Mouse (Mus musculus) embryonic facial prominence, embryonic 10.5 days (tissue): ENCODE measurements around the gene Crhr1. TPM values are rescaled to one million over a fixed set of nuclear protein-coding genes. Genes with fewer than 3 reads are reported as not detected.
A peak's percentile ranks its signal among the peaks of the same experiment; 100 is the strongest.

Experiments used
- DNase-seq: peaks from one replicate; pipeline ENCODE4 v3.0.0-alpha.2; 2017; ENCODE audit warnings: low spot score
- H3K27ac ChIP-seq: fragments of 300-500 bp; sonication (generic); replicated peaks from 2 replicates; pipeline ENCODE4 v1.5.1; 2016; ENCODE audit warnings: mild to moderate bottlenecking
- H3K27me3 ChIP-seq: fragments of 300-500 bp; sonication (generic); replicated peaks from 2 replicates; pipeline ENCODE4 v1.6.1; 2016; ENCODE audit warnings: low read depth, mild to moderate bottlenecking; ENCODE audit not compliant: poor library complexity, severe bottlenecking
- H3K36me3 ChIP-seq: fragments of 300-500 bp; sonication (generic); replicated peaks from 2 replicates; pipeline ENCODE4 v1.6.1; 2016; ENCODE audit warnings: mild to moderate bottlenecking, moderate library complexity
- H3K4me1 ChIP-seq: fragments of 300-500 bp; sonication (generic); 2 replicates; pipeline ENCODE4 v1.6.1; 2016
- H3K4me3 ChIP-seq: fragments of 300-500 bp; sonication (generic); 2 replicates; pipeline ENCODE4 v1.5.1; 2016; ENCODE audit warnings: mild to moderate bottlenecking, moderate library complexity
- H3K9me3 ChIP-seq: fragments of 300-500 bp; sonication (generic); 2 replicates; pipeline ENCODE4 v1.6.1; 2016; ENCODE audit warnings: mild to moderate bottlenecking
- WGBS: fragments of 180-500 bp; shearing (Covaris S2); methylation state at CpG from one replicate; pipeline ENCODE4 v1.1.7; 2016; 5-methylcytosine and 5-hydroxymethylcytosine counted together
- polyA plus RNA-seq: library from polyadenylated mRNA; unstranded; fragments of >200 nt; fragmentation: Nextera tagmentation; extraction: Ambion mirVana; gene quantifications from 2 replicates; pipeline ENCODE4 v1.2.1, GENCODE M21; 2016

Crhr1 gene
- polyA plus RNA-seq, 1 experiment from 2014 or later = 0.30 TPM

DNA sequence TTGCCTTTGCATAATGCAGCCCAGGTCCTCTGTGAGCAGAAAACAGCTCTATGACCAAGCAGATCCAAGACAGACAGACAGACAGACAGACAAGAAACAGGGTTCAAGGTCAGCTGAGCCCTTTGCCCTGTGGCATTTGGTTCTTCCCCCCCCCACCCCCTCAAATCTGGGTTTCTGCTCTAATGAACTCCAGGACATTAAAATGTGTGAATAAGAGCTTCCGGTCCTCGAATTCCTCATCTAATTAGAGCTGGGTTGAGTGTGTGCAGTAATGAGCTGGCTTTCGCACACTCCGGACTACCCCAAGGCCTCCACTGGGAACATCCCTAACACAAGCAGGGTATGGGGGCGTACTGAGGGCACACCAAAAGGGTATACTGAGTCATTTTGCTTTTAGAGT is 18.3 kb downstream of the Crhr1 start:
- H3K4me1 ChIP-seq = peaks cover 20% of the 10 kb centered on the region
- no peak overlapping the region for H3K27ac ChIP-seq
- H3K9me3 ChIP-seq = no peaks in the 10 kb centered on the region
- peaks cover 25% of the 10 kb centered on the region; the same call in 1 of the 2 replicates for H3K27me3 ChIP-seq
- no peak for DNase-seq
- H3K4me3 ChIP-seq = no peak overlapping the region
- no peaks in the 10 kb centered on the region for H3K36me3 ChIP-seq
- 64% methylated on average over 5 of the region's 5 CpGs for WGBS

DNA sequence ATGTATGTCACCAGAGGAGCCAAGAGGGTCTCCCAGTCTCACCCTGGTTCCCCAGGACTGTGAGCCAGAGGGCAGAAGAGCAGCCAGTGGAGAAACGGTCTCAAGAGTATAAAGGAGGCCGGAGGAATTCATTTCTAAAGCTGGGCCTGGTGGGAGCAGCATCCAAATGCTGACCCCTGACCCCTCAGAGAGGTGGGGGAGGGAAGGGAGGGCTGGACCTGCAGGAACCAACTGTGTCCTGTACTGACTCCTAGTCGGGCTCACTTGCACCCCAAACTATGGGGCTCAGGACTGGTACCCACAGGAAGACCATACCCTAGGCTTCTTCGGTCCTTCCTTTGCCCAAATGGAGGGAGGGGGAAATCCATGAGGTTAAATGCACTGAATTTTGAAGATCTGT is 21.7 kb downstream of the Crhr1 start:
- Histone ChIP-seq H3K27me3 (peaks cover 54% of the 10 kb centered on the region), H3K27ac (no peak overlapping the region)
- WGBS = 54% methylated on average over 4 of the region's 4 CpGs

DNA sequence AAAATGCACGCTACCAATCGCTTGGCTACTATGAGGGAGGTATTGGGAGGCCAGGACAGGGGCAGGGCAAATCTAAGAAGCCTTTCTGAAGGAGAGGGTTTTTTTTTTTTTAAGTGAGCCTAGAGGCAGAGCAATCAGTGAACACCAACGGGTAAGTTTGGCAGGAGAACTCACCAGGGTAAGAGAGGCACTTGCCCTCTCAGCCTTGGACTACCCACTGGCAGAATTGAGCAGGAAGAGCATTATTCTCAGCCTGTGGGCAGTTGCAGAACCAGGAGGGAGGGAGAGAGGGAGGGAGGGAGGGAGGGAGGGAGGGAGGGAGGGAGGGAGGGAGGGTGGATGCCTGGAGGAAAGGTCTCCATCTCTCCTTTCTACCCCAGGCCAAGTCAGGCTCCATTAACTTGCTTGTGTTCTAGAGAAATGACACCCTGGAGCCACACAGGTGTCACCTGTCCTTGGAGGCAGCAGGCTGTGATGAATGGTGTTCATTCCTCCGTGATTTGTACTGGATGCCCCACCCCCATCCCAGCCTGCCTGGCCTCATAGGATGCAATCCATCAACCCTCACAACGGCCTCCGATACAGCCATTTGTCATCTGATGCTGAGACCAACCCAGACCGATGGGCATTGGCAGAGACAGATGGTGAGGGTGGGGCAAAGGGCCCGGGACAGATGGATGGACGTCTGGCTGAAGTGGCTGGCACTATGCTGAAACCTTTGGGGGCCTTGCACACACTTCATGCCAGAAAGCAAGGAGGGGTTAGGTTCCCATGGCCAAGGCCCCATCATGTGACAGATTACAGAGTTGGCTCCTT is 22.4 kb downstream of the Crhr1 start:
- H3K4me3 ChIP-seq = no peak overlapping the region
- H3K4me1 ChIP-seq = peaks cover 38% of the 10 kb centered on the region
- no peaks in the 10 kb centered on the region for H3K36me3 ChIP-seq
- peaks cover 60% of the 10 kb centered on the region for H3K27me3 ChIP-seq
- 55% methylated on average over 9 of the region's 9 CpGs for WGBS
- H3K9me3 ChIP-seq = no peaks in the 10 kb centered on the region
- H3K27ac ChIP-seq = no peak overlapping the region
- DNase-seq = no peak

More for the DNA sequence above, 21.7 kb downstream of the Crhr1 start:
- Histone ChIP-seq H3K4me3 (no peak overlapping the region), H3K9me3 (no peaks in the 10 kb centered on the region), H3K36me3 (no peaks in the 10 kb centered on the region), H3K4me1 (peaks cover 38% of the 10 kb centered on the region)
- DNase-seq = no peak

DNA sequence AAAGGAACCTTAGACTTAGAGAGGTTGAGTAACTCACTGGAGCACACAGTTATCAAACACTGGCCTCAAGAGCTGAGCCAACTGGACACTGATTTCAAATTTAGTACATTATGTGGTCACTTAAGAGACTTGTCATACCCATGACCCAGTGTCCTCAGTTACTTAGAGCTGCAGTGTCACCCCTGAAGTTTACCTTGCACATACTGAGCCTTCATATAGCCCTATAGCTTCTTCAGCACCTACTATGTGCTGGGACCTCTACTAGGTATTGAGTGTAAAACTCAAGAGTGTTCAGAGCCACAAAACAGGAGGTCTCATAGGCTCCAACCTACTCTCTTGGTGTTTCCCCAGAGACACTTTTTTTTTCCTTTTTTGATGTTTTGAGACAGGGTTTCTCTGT is 23.2 kb downstream of the Crhr1 start:
- no peak overlapping the region for H3K4me3 ChIP-seq
- no peak for DNase-seq
- H3K4me1 ChIP-seq = peaks cover 35% of the 10 kb centered on the region
- no peak overlapping the region for H3K27ac ChIP-seq
- H3K36me3 ChIP-seq = no peaks in the 10 kb centered on the region
- H3K27me3 ChIP-seq = peaks cover 61% of the 10 kb centered on the region
- H3K9me3 ChIP-seq = no peaks in the 10 kb centered on the region

GRCm38 (mm10) chr11:104156391-104156790 is 23.7 kb downstream of the Crhr1 start:
- Histone ChIP-seq H3K4me3 (no peak overlapping the region), H3K27ac (no peak overlapping the region), H3K36me3 (no peaks in the 10 kb centered on the region), H3K27me3 (peaks cover 61% of the 10 kb centered on the region), H3K4me1 (peaks cover 31% of the 10 kb centered on the region), H3K9me3 (no peaks in the 10 kb centered on the region)
- 73% methylated on average over 3 of the region's 3 CpGs for WGBS
- no peak for DNase-seq

DNA sequence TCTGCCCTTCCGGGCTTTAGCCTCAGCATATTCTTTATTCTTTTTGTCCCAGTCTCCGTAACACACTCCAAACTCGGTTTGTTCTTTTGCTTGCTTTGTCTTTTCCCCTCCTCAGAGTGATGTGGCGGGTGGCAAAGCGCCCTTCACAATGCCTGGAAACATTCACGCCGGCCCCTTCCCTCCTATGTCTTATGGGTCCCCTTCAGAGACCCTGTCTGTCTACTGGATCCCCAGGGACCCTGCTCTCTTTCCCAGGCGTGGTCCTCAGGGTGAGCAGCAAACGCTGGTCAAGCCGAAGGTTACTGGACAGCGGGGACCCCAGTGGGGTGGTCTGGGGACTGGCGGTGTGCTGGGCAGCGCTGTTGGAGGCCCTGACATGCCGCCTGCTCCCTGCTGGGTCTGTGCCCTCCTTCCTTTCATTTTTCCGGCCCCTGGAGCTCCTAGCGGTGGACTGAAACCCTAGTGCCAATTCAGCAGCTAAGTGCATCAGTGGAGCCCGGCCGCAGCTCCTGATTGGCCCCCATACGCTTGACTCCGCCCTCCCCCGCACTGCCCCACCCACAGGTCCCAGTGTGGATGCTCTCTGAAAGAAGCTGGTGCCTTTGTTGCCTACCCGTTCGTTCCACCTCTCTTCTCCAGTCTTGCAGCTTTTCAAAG is 25.1 kb downstream of the Crhr1 start:
- peaks cover 53% of the 10 kb centered on the region for H3K27me3 ChIP-seq
- peak; percentile 90 for DNase-seq
- H3K4me1 ChIP-seq = peaks cover 31% of the 10 kb centered on the region
- H3K27ac ChIP-seq = peak overlapping the region; percentile 71
- peak overlapping the region; percentile 53 for H3K4me3 ChIP-seq
- no peaks in the 10 kb centered on the region for H3K9me3 ChIP-seq
- H3K36me3 ChIP-seq = no peaks in the 10 kb centered on the region
- WGBS = 3% methylated on average over 23 of the region's 23 CpGs

- H3K27me3 ChIP-seq = peaks cover 48% of the 10 kb centered on the region
- no peak for DNase-seq
- H3K4me3 ChIP-seq = peak overlapping the region; percentile 53
- 8% methylated on average over 17 of the region's 17 CpGs for WGBS
- peaks cover 31% of the 10 kb centered on the region for H3K4me1 ChIP-seq
- peak overlapping the region; percentile 71 for H3K27ac ChIP-seq
- no peaks in the 10 kb centered on the region for H3K36me3 ChIP-seq
- no peaks in the 10 kb centered on the region for H3K9me3 ChIP-seq
These were observed 25.7 kb downstream of the Crhr1 start for GRCm38 (mm10) chr11:104158260-104158907.

DNA sequence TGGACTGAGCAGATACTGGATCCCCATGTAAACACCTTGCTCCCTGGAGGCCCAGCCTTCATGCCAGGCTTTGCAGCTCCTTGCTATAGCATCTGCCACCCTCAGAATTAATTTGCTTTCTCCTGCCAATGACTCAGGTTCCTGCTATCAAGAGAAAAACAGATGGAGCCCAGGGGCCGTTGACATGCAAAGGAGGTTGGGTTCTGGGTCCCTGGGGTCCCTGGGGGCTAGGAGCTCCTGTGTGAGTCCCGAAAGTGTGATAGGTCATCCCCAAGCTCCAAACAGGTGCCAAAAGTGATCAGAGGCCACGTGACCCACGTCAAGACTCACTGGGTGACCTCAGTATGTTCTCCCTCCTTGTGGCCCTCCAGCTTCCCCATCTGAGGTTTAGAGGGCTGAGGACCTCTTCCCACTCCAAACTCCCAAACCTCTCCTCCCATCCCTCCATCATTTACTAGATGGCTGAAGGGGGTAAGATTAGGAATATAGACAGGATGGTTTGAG is 27.2 kb downstream of the Crhr1 start:
- Histone ChIP-seq H3K4me3 (no peak overlapping the region), H3K9me3 (no peaks in the 10 kb centered on the region), H3K4me1 (peaks cover 25% of the 10 kb centered on the region), H3K36me3 (no peaks in the 10 kb centered on the region), H3K27ac (no peak overlapping the region), H3K27me3 (peaks cover 42% of the 10 kb centered on the region)
- DNase-seq = no peak
- WGBS = 70% methylated on average over 4 of the region's 4 CpGs

- Histone ChIP-seq H3K27ac (no peak overlapping the region), H3K27me3 (peaks cover 38% of the 10 kb centered on the region), H3K9me3 (no peaks in the 10 kb centered on the region), H3K4me1 (peaks cover 19% of the 10 kb centered on the region), H3K4me3 (no peak overlapping the region), H3K36me3 (no peaks in the 10 kb centered on the region)
- WGBS = 81% methylated on average over 5 of the region's 5 CpGs
- no peak for DNase-seq
These were observed 28.5 kb downstream of the Crhr1 start for GRCm38 (mm10) chr11:104161153-104161552.

DNA sequence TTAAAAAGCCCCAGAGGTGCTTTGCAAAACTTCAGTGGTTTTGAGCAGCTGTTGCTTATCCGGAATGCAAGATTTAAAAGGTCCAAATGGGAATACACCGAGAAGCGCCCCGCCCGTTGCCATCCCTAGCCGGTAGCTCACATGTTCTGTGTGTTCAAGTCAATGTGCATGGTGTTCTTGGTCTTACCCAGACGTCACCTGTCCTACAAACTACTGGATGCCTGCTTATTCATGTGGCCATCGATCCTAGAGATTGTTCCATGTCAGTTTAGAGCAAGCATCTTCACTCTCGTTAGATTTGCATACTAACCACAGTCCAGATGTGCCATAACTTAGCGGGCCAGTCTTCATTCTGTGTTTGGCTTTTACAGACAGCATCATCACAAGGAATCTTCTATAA is 31.6 kb downstream of the Crhr1 start:
- WGBS = 91% methylated on average over 10 of the region's 10 CpGs
- H3K36me3 ChIP-seq = no peaks in the 10 kb centered on the region
- DNase-seq = no peak
- H3K27me3 ChIP-seq = peaks cover 8% of the 10 kb centered on the region
- H3K9me3 ChIP-seq = no peaks in the 10 kb centered on the region
- no peaks in the 10 kb centered on the region for H3K4me1 ChIP-seq
- H3K27ac ChIP-seq = no peak overlapping the region
- H3K4me3 ChIP-seq = no peak overlapping the region

DNA sequence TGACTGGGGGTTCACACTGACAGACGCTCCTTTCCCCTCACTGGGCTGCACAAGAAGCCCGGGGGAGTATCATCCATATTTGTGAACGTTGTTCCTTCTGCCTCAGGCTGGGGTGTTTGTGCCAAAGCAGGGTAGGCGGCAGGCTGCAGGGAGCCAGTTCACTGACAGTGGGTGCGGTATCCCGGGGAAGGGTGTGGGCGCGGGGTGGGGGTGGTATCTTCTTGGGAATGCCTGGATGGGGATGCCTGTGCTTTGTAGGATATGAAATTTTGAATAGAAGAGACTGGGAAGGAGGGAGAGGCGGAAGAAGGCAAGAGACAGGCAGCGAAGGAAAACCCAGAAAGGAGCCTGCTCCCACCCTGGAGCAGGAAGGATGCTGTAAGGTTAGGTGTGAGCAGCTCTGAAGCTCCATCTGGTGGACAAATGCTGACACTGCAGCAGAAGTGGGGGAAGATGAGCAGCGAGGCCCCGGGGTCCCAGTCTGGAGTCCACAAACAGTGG is 38.7 kb downstream of the Crhr1 start:
- Histone ChIP-seq H3K4me3 (no peak overlapping the region), H3K36me3 (no peaks in the 10 kb centered on the region), H3K27me3 (peaks cover 27% of the 10 kb centered on the region)

GRCm38 (mm10) chr11:104178893-104179292 is 46.2 kb downstream of the Crhr1 start:
- H3K36me3 ChIP-seq = no peaks in the 10 kb centered on the region

More for the DNA sequence above, 38.7 kb downstream of the Crhr1 start:
- 35% methylated on average over 12 of the region's 12 CpGs for WGBS
- no peaks in the 10 kb centered on the region for H3K9me3 ChIP-seq
- H3K27ac ChIP-seq = no peak overlapping the region
- no peaks in the 10 kb centered on the region for H3K4me1 ChIP-seq
- peak; percentile 74 for DNase-seq

More at GRCm38 (mm10) chr11:104178893-104179292, 46.2 kb downstream of the Crhr1 start:
- H3K27me3 ChIP-seq = peaks cover 6% of the 10 kb centered on the region; the same call in 1 of the 2 replicates
- 23% methylated on average over 7 of the region's 7 CpGs for WGBS
- H3K4me1 ChIP-seq = peaks cover 5% of the 10 kb centered on the region
- peak; percentile 48 for DNase-seq
- H3K27ac ChIP-seq = no peak overlapping the region
- no peak overlapping the region for H3K4me3 ChIP-seq
- H3K9me3 ChIP-seq = no peaks in the 10 kb centered on the region
